Mouse (Mus musculus) liver, embryonic 14.5 days (tissue): ENCODE data around the gene 5730522E02Rik.

Experiments used
- CTCF ChIP-seq: IDR thresholded peaks from 2 replicates; pipeline ENCODE4 v1.5.1; 2016; ENCODE audit warnings: antibody characterized with exemption, low read depth, control low read depth
- EP300 ChIP-seq: IDR thresholded peaks from 2 replicates; pipeline ENCODE4 v1.6.1; 2016; ENCODE audit warnings: antibody characterized with exemption, low read depth

DNA sequence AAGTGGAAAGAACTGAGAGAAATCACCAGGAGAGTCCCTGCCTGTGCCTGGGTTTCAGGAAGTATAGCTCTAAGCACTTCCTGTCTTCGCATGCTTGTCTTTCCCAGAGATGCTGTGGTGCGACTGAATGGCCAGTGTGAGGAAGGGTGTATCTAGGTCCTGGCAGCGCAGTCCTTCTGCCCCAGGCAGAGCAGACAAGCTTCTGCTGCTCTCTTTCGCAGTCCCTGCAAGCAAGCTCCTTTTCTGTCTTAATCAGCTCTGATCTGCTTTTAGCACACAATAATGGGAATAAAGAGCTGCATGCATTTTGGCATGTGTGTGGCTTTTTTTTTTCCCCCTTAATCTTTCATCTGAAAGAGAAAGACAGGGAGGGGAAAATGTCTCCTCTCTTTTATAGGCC, 338.2 kb downstream of the 5730522E02Rik start:
- TF ChIP-seq EP300 (no peak), CTCF (no peak)
